Mouse (Mus musculus): ENCODE measurements around the gene Snx29. TPM values are rescaled to one million over a fixed set of nuclear protein-coding genes. Genes with fewer than 3 reads are reported as not detected.

The Snx29 gene
- polyA plus RNA-seq, 1 experiment from 2014 or later, result 14.3 TPM

- H3K4me1 ChIP-seq (replicated peaks; ENCODE audit: control insufficient read depth, insufficient read depth, low read length), result peaks cover 18% of the 10 kb centered on the region
- ATAC-seq (ENCODE audit: low FRiP score) (no peak), DNase-seq (ENCODE audit: low spot score) (no peak)
- no peaks in the 10 kb centered on the region for H3K27me3 ChIP-seq (ENCODE audit: control insufficient read depth, insufficient read depth, low read length)
- H3K4me2 ChIP-seq (replicated peaks), result no peak overlapping the region
- WGBS, result 88% methylated on average over 8 of the region's 8 CpGs
- H3K4me3 ChIP-seq (replicated peaks; ENCODE audit: low read length), result no peak overlapping the region
- no peak overlapping the region for H3K27ac ChIP-seq
- no peaks in the 10 kb centered on the region for H3K36me3 ChIP-seq (replicated peaks; ENCODE audit: control insufficient read depth, insufficient read depth)
- no peak overlapping the region for H3K9ac ChIP-seq
- no peaks in the 10 kb centered on the region for H3K9me3 ChIP-seq (ENCODE audit: control insufficient read depth, low read length)
Observed at GRCm38 (mm10) chr16:11639936-11640335, 317.2 kb downstream of the Snx29 start.

GRCm38 (mm10) chr16:11643603-11644002 is 320.9 kb downstream of the Snx29 start:
- no peak for DNase-seq (ENCODE audit: low spot score)
- H3K4me2 ChIP-seq (replicated peaks), result no peak overlapping the region

GRCm38 (mm10) chr16:11644399-11644798 is 321.7 kb downstream of the Snx29 start:
- H3K27me3 ChIP-seq (ENCODE audit: control insufficient read depth, insufficient read depth, low read length), result no peaks in the 10 kb centered on the region
- no peak overlapping the region for H3K4me3 ChIP-seq (replicated peaks; ENCODE audit: low read length)
- H3K4me2 ChIP-seq (replicated peaks), result no peak overlapping the region
- H3K9me3 ChIP-seq (ENCODE audit: control insufficient read depth, low read length), result no peaks in the 10 kb centered on the region
- 73% methylated on average over 2 of the region's 2 CpGs for WGBS
- H3K27ac ChIP-seq, result no peak overlapping the region
- ATAC-seq (ENCODE audit: low FRiP score) (no peak), DNase-seq (ENCODE audit: low spot score) (no peak)
- peaks cover 12% of the 10 kb centered on the region; the same call in 1 of the 2 replicates for H3K4me1 ChIP-seq (replicated peaks; ENCODE audit: control insufficient read depth, insufficient read depth, low read length)
- H3K36me3 ChIP-seq (replicated peaks; ENCODE audit: control insufficient read depth, insufficient read depth), result no peaks in the 10 kb centered on the region
- no peak overlapping the region for H3K9ac ChIP-seq

More at GRCm38 (mm10) chr16:11643603-11644002, 320.9 kb downstream of the Snx29 start:
- no peak overlapping the region for H3K9ac ChIP-seq
- peaks cover 12% of the 10 kb centered on the region; the same call in 1 of the 2 replicates for H3K4me1 ChIP-seq (replicated peaks; ENCODE audit: control insufficient read depth, insufficient read depth, low read length)
- no peak for ATAC-seq (ENCODE audit: low FRiP score)
- WGBS, result 62% methylated on average over 6 of the region's 6 CpGs
- no peak overlapping the region for H3K27ac ChIP-seq
- H3K4me3 ChIP-seq (replicated peaks; ENCODE audit: low read length), result no peak overlapping the region
- H3K9me3 ChIP-seq (ENCODE audit: control insufficient read depth, low read length), result no peaks in the 10 kb centered on the region
- no peaks in the 10 kb centered on the region for H3K36me3 ChIP-seq (replicated peaks; ENCODE audit: control insufficient read depth, insufficient read depth)
- H3K27me3 ChIP-seq (ENCODE audit: control insufficient read depth, insufficient read depth, low read length), result no peaks in the 10 kb centered on the region

GRCm38 (mm10) chr16:11645668-11646067 is 323.0 kb downstream of the Snx29 start:
- no peaks in the 10 kb centered on the region for H3K9me3 ChIP-seq (ENCODE audit: control insufficient read depth, low read length)
- DNase-seq (ENCODE audit: low spot score) (no peak), ATAC-seq (ENCODE audit: low FRiP score) (no peak)
- H3K4me1 ChIP-seq (replicated peaks; ENCODE audit: control insufficient read depth, insufficient read depth, low read length), result peaks cover 12% of the 10 kb centered on the region; the same call in 1 of the 2 replicates
- no peak overlapping the region for H3K9ac ChIP-seq
- no peak overlapping the region for H3K4me2 ChIP-seq (replicated peaks)
- no peaks in the 10 kb centered on the region for H3K27me3 ChIP-seq (ENCODE audit: control insufficient read depth, insufficient read depth, low read length)
- H3K4me3 ChIP-seq (replicated peaks; ENCODE audit: low read length), result no peak overlapping the region
- WGBS, result 39% methylated on average over 4 of the region's 4 CpGs
- no peaks in the 10 kb centered on the region for H3K36me3 ChIP-seq (replicated peaks; ENCODE audit: control insufficient read depth, insufficient read depth)
- no peak overlapping the region for H3K27ac ChIP-seq

- H3K4me3 ChIP-seq (replicated peaks; ENCODE audit: low read length), result no peak overlapping the region
- H3K27ac ChIP-seq, result no peak overlapping the region
- H3K9ac ChIP-seq, result no peak overlapping the region
- WGBS, result 73% methylated on average over 4 of the region's 4 CpGs
- H3K4me2 ChIP-seq (replicated peaks), result no peak overlapping the region
- peaks cover 12% of the 10 kb centered on the region; the same call in 1 of the 2 replicates for H3K4me1 ChIP-seq (replicated peaks; ENCODE audit: control insufficient read depth, insufficient read depth, low read length)
- no peaks in the 10 kb centered on the region for H3K27me3 ChIP-seq (ENCODE audit: control insufficient read depth, insufficient read depth, low read length)
- DNase-seq (ENCODE audit: low spot score) (no peak), ATAC-seq (ENCODE audit: low FRiP score) (no peak)
- no peaks in the 10 kb centered on the region for H3K9me3 ChIP-seq (ENCODE audit: control insufficient read depth, low read length)
- H3K36me3 ChIP-seq (replicated peaks; ENCODE audit: control insufficient read depth, insufficient read depth), result no peaks in the 10 kb centered on the region
Observed at GRCm38 (mm10) chr16:11646745-11647289, 324.1 kb downstream of the Snx29 start.

- no peaks in the 10 kb centered on the region for H3K9me3 ChIP-seq (ENCODE audit: control insufficient read depth, low read length)
- DNase-seq (ENCODE audit: low spot score), result no peak
- H3K4me1 ChIP-seq (replicated peaks; ENCODE audit: control insufficient read depth, insufficient read depth, low read length), result peaks cover 10% of the 10 kb centered on the region; the same call in 1 of the 2 replicates
- H3K27me3 ChIP-seq (ENCODE audit: control insufficient read depth, insufficient read depth, low read length), result no peaks in the 10 kb centered on the region
- no peak for ATAC-seq (ENCODE audit: low FRiP score)
- no peak overlapping the region for H3K4me3 ChIP-seq (replicated peaks; ENCODE audit: low read length)
- H3K9ac ChIP-seq, result no peak overlapping the region
- 96% methylated on average over 1 of the region's 1 CpGs for WGBS
- no peak overlapping the region for H3K4me2 ChIP-seq (replicated peaks)
- no peaks in the 10 kb centered on the region for H3K36me3 ChIP-seq (replicated peaks; ENCODE audit: control insufficient read depth, insufficient read depth)
- no peak overlapping the region for H3K27ac ChIP-seq
Observed at GRCm38 (mm10) chr16:11648169-11648688, 325.5 kb downstream of the Snx29 start.

- Histone ChIP-seq H3K4me2 (replicated peaks) (no peak overlapping the region), H3K27ac (no peak overlapping the region), H3K4me1 (replicated peaks; ENCODE audit: control insufficient read depth, insufficient read depth, low read length) (no peaks in the 10 kb centered on the region), H3K36me3 (replicated peaks; ENCODE audit: control insufficient read depth, insufficient read depth) (no peaks in the 10 kb centered on the region), H3K9ac (no peak overlapping the region), H3K4me3 (replicated peaks; ENCODE audit: low read length) (no peak overlapping the region), H3K27me3 (ENCODE audit: control insufficient read depth, insufficient read depth, low read length) (no peaks in the 10 kb centered on the region), H3K9me3 (ENCODE audit: control insufficient read depth, low read length) (no peaks in the 10 kb centered on the region)
- DNase-seq (ENCODE audit: low spot score) (no peak), ATAC-seq (ENCODE audit: low FRiP score) (no peak)
- WGBS, result 88% methylated on average over 2 of the region's 2 CpGs
Observed at GRCm38 (mm10) chr16:11652686-11653366, 330.1 kb downstream of the Snx29 start.

- no peaks in the 10 kb centered on the region for H3K27me3 ChIP-seq (ENCODE audit: control insufficient read depth, insufficient read depth, low read length)
- no peaks in the 10 kb centered on the region for H3K9me3 ChIP-seq (ENCODE audit: control insufficient read depth, low read length)
- H3K4me1 ChIP-seq (replicated peaks; ENCODE audit: control insufficient read depth, insufficient read depth, low read length), result no peaks in the 10 kb centered on the region
- H3K36me3 ChIP-seq (replicated peaks; ENCODE audit: control insufficient read depth, insufficient read depth), result no peaks in the 10 kb centered on the region
- no peak overlapping the region for H3K27ac ChIP-seq
- no peak overlapping the region for H3K4me3 ChIP-seq (replicated peaks; ENCODE audit: low read length)
- no peak overlapping the region for H3K9ac ChIP-seq
- WGBS, result 97% methylated on average over 3 of the region's 3 CpGs
- no peak for ATAC-seq (ENCODE audit: low FRiP score)
- H3K4me2 ChIP-seq (replicated peaks), result no peak overlapping the region
- DNase-seq (ENCODE audit: low spot score), result no peak
Observed at GRCm38 (mm10) chr16:11655893-11656292, 333.2 kb downstream of the Snx29 start.

- ATAC-seq (ENCODE audit: low FRiP score) (no peak), DNase-seq (ENCODE audit: low spot score) (no peak)
- no peak overlapping the region for H3K4me3 ChIP-seq (replicated peaks; ENCODE audit: low read length)
- H3K27me3 ChIP-seq (ENCODE audit: control insufficient read depth, insufficient read depth, low read length), result no peaks in the 10 kb centered on the region
- H3K4me2 ChIP-seq (replicated peaks), result no peak overlapping the region
- no peak overlapping the region for H3K9ac ChIP-seq
- H3K27ac ChIP-seq, result no peak overlapping the region
- no peaks in the 10 kb centered on the region for H3K4me1 ChIP-seq (replicated peaks; ENCODE audit: control insufficient read depth, insufficient read depth, low read length)
- WGBS, result 43% methylated on average over 1 of the region's 1 CpGs
- H3K9me3 ChIP-seq (ENCODE audit: control insufficient read depth, low read length), result no peaks in the 10 kb centered on the region
- no peaks in the 10 kb centered on the region for H3K36me3 ChIP-seq (replicated peaks; ENCODE audit: control insufficient read depth, insufficient read depth)
Observed at GRCm38 (mm10) chr16:11657111-11657510, 334.4 kb downstream of the Snx29 start.
